Mouse (Mus musculus) spleen, adult 12 weeks (tissue): ENCODE data around the gene Sufu.

Experiments
- DNase-seq: peaks from one replicate; pipeline ENCODE4 v3.0.0; 2022; ENCODE audit warnings: low spot score

Sufu gene

DNA sequence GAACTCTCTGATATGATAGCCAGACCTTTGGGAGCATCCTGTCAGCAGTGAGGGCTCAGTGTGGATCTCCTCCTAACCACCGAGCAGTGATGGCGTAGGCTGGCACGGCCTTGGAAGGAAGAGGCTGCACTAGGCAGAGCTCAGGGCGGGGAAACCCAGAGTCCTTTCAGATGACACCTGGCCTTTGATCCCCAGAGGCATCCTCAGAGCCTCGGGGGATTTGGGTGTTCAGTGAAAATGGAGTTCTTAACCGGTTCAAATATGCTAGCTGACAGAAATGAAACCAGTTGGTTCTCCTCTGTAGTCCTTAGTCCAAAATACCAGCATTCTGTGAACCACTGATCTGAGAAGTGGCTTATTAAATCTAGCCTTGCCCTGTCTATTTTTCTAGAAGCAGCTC lies 69.5 kb downstream of the Sufu start:
- peak; percentile 65 for DNase-seq

DNA sequence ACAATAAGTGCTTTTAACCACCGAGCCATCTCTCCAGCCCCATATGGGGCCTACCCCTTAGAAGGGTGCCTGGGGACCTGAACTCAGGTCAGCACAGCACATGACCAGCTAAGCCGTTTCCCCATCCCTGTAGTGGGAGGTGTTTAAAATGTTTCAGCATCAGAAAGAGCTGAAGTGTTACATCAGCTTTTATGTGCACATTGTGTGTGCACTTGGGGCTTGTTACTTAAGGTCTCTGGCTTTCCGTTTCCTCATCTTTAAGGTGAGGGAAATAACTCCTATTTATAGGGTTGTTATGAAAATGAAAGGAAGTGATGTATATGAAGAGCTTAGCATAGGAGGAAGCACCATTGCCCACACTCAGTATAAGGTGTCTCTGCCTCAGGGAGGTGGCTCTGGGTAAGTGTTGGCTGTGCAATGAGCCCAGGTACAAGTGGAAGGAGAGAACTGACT lies 70.4 kb downstream of the Sufu start:
- no peak for DNase-seq

DNA sequence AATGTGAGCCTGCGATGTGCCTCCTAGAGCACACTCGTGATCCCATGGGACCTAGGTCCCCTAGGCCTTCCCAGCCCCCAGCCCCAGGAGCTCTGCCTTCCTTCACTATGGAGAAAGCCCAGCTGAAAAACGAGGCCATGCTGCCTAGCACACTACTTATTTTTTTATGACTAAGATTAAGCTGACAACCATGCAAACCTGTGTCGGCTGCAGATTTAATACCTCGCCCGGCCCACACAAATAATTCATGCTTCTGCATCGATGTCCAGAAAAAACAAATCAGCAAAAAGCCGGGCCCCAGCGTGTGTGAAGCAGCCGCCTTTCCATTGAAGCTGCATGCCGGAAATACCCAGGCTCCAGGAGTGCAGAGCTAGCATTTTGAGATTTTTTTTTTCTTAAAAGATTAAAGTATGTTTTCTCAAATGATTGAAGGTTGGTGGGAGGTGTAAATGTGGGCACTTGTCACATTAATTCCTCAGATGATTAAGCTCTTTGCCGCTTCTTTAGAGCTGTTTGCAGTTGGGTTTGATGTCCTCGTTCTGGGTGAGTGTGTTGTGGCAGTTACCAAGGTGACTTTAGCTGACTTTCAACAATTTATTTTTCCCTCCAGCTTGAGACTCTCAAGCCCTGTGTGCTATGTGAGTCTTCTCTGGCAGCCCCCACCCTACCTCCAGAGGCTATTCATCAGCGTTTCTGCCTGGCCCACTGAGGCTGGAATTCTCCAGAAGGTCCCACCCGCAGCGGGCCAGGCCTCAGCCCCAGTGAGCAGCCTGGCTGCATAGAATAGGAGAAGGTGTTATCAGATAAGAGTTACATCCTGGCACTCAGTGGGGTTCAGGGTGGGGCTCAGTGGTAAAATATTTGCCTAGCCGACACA lies 73.9 kb downstream of the Sufu start:
- no peak for DNase-seq

GRCm38 (mm10) chr19:46471324-46472093 lies 74.8 kb downstream of the Sufu start:
- DNase-seq = no peak

DNA sequence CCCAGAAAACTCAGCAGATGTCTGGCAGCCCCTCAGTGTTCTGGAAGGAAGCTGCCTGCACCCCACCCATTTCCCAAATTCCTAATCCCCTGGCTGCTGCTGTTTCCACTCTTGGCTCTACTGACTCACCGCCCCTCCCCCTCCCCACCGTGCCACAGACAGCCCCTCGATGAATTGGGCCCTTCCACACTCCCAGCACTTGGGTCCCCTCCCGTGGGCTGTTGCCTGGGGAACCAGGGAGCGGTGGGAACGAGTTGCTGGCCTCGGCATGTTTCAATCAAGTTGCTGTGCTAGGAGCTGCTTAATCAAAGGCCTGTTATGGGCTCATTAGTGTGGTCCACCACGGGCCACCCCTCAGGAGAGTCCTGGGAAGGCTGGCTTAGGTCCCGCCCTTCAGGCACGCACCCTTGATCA lies 80.7 kb downstream of the Sufu start:
- DNase-seq = no peak

- DNase-seq = no peak
These were observed 81.5 kb downstream of the Sufu start for GRCm38 (mm10) chr19:46478242-46478641.

GRCm38 (mm10) chr19:46478826-46479225 lies 82.1 kb downstream of the Sufu start:
- DNase-seq = no peak

DNA sequence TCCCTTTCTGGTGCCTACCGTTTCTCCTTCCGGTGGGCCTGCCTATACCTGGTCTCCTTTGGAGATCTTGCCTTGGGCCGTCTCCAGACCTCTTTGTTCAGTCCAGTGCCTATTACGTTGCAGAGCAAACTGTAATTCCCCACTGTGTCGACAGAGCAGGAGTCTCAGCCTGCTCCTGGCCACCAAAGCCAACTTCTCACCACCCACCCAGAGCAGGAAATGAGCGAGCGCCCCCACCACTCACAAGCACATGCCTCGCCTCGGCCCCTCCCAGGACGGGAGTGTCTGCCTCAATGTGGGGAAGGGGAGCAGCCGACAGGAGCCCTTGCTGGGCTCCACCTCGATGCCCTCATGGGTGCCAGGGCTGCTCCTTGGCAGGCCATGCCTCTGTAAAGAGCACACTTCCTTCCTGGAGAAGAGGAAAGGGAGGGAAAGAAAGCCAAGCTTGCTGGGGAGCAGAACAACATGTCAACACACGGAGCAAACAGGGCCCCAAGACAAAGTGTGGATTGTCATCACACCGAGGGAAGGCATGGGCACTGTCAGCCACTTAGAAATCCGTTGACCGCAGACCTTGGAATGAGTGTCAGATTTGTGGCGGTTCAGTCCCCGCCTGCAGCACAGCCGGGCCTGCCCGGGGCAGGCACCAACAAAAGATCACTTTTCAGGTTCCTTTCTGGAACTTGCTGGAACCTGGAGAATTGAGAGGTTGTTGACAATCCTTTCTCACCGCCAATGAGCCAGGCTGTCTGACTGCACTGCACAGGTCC lies 82.8 kb downstream of the Sufu start:
- DNase-seq = no peak

GRCm38 (mm10) chr19:46480624-46481345 lies 84.1 kb downstream of the Sufu start:
- no peak for DNase-seq

- no peak for DNase-seq
These were observed 84.7 kb downstream of the Sufu start for GRCm38 (mm10) chr19:46481352-46481751.

- no peak for DNase-seq
These were observed 85.1 kb downstream of the Sufu start for GRCm38 (mm10) chr19:46481756-46482155.

GRCm38 (mm10) chr19:46482896-46483516 lies 86.3 kb downstream of the Sufu start:
- no peak for DNase-seq

GRCm38 (mm10) chr19:46483701-46484328 lies 87.1 kb downstream of the Sufu start:
- no peak for DNase-seq

GRCm38 (mm10) chr19:46484518-46484917 lies 87.8 kb downstream of the Sufu start:
- DNase-seq = no peak

DNA sequence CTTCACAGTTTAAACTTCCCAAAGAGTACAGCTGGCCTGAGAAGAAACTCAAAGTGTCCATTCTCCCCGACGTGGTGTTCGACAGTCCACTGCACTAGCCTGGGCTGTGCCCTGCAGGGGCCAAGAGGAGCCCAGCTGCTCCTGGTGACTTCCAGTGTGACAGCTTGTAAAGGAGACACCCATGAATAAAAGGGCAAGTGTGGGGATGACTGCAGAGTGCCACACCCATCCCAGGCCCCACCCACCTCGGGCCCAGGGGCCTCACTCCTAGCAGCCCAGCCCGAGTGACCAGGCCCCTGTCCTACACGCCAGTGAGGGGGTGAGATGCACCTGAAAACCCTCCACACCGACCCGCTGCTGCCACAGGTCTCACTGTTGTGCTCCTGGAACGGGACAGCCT lies 89.2 kb downstream of the Sufu start:
- no peak for DNase-seq

GRCm38 (mm10) chr19:46486709-46487108 lies 90.0 kb downstream of the Sufu start:
- no peak for DNase-seq

DNA sequence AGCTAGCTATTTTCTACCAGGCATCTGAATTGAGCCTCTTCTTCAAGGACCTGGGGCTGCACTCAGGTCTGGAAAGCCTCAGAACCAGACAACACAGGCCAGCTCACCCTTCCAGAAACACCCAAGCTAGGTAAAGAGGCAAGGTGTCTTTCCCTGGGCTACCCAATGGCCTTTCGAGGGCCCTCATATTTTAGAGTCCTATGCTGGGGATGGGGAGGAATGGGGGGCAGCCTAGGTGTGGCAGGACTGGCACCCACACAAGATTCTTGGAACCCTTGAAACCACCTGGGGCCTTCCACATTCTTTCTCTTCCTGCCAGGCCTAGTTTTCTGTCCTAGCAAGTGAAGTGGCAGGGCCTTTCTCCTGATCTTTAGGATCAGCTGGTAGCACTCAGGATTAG lies 92.8 kb downstream of the Sufu start:
- no peak for DNase-seq

GRCm38 (mm10) chr19:46490634-46491033 lies 93.9 kb downstream of the Sufu start:
- no peak for DNase-seq

GRCm38 (mm10) chr19:46495136-46495535 lies 98.4 kb downstream of the Sufu start:
- DNase-seq = no peak

GRCm38 (mm10) chr19:46497230-46497629 lies 100.5 kb downstream of the Sufu start:
- DNase-seq = no peak

GRCm38 (mm10) chr19:46499539-46499835 lies 102.8 kb downstream of the Sufu start:
- no peak for DNase-seq
